Mouse (Mus musculus) E14TG2a.4 (cell line): ENCODE results near the gene Gm3404.
"Not testable (repeated sequence)": the region's sequence is repeated elsewhere in the genome, so short reads cannot be mapped to it uniquely, and the experiment has no call there.

Source experiments
- H3K27me3 ChIP-seq: 2 replicates; pipeline ENCODE4 v1.6.1; 2014; ENCODE audit warnings: low read length, control low read depth; ENCODE audit not compliant: insufficient read depth
- H3K36me3 ChIP-seq: 2 replicates; pipeline ENCODE4 v1.6.1; 2014; ENCODE audit warnings: low read length, control low read depth; ENCODE audit not compliant: insufficient read depth
- H3K4me1 ChIP-seq: replicated peaks from 2 replicates; pipeline ENCODE4 v1.6.1; 2014; ENCODE audit warnings: low read depth, low read length, control low read depth
- H3K4me3 ChIP-seq: replicated peaks from 2 replicates; pipeline ENCODE4 v1.5.1; 2014; ENCODE audit warnings: mild to moderate bottlenecking, low read length
- H3K9me3 ChIP-seq: 2 replicates; pipeline ENCODE4 v1.6.1; 2014; ENCODE audit warnings: low read length, control low read depth
- CTCF ChIP-seq: conservative IDR thresholded peaks from 2 replicates; pipeline ENCODE4 v1.5.1; 2014; ENCODE audit warnings: low read length
- NANOG ChIP-seq: IDR thresholded peaks from 2 replicates; pipeline ENCODE4 v1.6.1; 2014; ENCODE audit warnings: borderline replicate concordance, low read length, mixed read lengths
- POU5F1 ChIP-seq: IDR thresholded peaks from 2 replicates; pipeline ENCODE4 v1.6.1; 2014; ENCODE audit warnings: low read length, borderline replicate concordance

The Gm3404 gene

DNA sequence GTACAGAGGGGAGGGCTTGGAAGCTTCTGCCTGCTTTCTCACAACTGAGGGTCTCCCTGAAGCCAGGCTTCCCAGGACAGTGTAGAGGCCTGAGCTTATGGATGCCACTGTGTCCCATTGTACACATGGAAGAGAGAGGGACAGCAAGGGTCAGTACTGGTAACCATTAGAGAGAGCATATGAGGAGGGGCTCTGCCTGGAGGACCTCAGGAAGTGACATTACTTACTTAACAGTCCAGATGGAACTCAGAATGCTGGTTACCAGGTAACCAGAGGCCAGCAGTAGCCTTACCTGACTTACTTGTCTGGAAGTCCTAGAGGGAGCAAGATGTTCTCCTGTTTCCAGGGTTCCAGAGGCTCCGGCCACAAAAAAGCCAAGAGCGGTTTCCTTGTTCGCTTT, at the start of gene Gm3404:
Gene Gm3404 (plus strand): TSS at position 301 of the 400 bp plus-strand sequence.
- H3K4me1 ChIP-seq, H3K4me3 ChIP-seq, H3K9me3 ChIP-seq, H3K36me3 ChIP-seq, H3K27me3 ChIP-seq: not testable (repeated sequence)

- H3K36me3 ChIP-seq, H3K9me3 ChIP-seq, H3K27me3 ChIP-seq, H3K4me1 ChIP-seq, H3K4me3 ChIP-seq: not testable (repeated sequence)
- peak; percentile 40 for TF ChIP-seq CTCF
Observed at GRCm38 (mm10) chr5:146479564-146479963, 46.0 kb upstream of the Gm3404 start.

DNA sequence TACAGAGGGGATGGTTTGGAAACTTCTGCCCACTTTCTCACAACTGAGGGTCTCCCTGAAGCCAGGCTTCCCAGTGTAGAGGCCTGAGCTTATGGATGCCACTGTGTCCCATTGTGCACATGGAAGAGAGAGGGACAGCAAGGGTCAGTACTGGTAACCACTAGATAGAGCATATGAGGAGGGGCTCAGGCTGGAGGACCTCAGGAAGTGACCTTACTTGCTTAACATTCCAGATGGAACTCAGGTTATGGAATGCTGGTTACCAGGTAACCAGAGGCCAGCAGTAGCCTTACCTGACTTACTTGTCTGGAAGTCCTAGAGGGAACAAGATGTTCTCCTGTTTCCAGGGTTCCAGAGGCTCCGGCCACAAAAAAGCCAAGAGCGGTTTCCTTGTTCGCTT, 43.9 kb upstream of the Gm3404 start, which contains the start of gene Gm6408:
Gene Gm6408 (plus strand): TSS at position 301 of the 400 bp plus-strand sequence.
- H3K36me3 ChIP-seq, H3K27me3 ChIP-seq, H3K4me1 ChIP-seq, H3K4me3 ChIP-seq, H3K9me3 ChIP-seq: not testable (repeated sequence)

DNA sequence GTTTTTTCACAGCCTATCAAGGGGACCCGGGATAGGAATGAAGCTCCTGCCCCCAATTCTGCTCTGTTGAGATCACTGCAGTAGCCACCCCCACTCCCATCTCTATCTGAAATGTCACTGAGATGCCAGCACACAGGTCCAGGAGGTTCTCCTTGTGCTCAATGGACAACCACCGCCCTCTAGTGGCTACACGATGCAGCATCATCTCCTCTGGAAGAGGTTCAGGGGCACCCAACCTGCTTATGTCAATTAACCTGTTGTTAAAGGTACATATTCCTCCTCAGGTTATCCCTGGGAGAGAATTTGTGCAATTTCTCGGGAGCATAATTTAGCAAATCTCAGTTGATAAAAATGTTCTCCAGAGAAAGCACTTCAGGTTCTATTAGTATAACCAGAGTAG, 36.6 kb upstream of the Gm3404 start:
- not testable (repeated sequence) for H3K4me3 ChIP-seq, H3K4me1 ChIP-seq, H3K27me3 ChIP-seq, H3K36me3 ChIP-seq, H3K9me3 ChIP-seq
- peak; percentile 10; the same call in 1 of the 2 replicates for TF ChIP-seq CTCF

- not testable (repeated sequence) for H3K9me3 ChIP-seq, H3K36me3 ChIP-seq, H3K4me1 ChIP-seq, H3K27me3 ChIP-seq, H3K4me3 ChIP-seq
Observed at GRCm38 (mm10) chr5:146491063-146491462, 34.5 kb upstream of the Gm3404 start, which contains the start of gene Gm6370. TSS of gene Gm6370 (plus strand) at chr5:146491363.

- H3K27me3 ChIP-seq, H3K4me1 ChIP-seq: not testable (repeated sequence)
Observed at GRCm38 (mm10) chr5:146502099-146502498, 23.5 kb upstream of the Gm3404 start, which contains the start of gene 4930449I24Rik. TSS of gene 4930449I24Rik (plus strand) at chr5:146502399.

DNA sequence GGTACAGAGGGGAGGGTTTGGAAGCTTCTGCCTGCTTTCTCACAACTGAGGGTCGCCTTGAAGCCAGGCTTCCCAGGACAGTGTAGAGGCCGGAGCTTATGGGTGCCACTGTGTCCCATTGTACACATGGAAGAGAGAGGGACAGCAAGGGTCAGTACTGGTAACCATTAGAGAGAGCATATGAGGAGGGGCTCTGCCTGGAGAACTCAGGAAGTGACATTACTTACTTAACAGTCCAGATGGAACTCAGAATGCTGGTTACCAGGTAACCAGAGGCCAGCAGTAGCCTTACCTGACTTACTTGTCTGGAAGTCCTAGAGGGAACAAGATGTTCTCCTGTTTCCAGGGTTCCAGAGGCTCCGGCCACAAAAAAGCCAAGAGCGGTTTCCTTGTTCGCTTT, 11.8 kb upstream of the Gm3404 start, which contains the start of gene Gm3402:
Gene Gm3402 (plus strand): TSS at position 301 of the 400 bp plus-strand sequence.
- H3K27me3 ChIP-seq, H3K4me3 ChIP-seq, H3K36me3 ChIP-seq, H3K9me3 ChIP-seq, H3K4me1 ChIP-seq: not testable (repeated sequence)

More at GRCm38 (mm10) chr5:146502099-146502498, 23.5 kb upstream of the Gm3404 start, which contains the start of gene 4930449I24Rik:
- not testable (repeated sequence) for H3K36me3 ChIP-seq, H3K4me3 ChIP-seq, H3K9me3 ChIP-seq

- H3K9me3 ChIP-seq, H3K36me3 ChIP-seq, H3K4me1 ChIP-seq, H3K27me3 ChIP-seq, H3K4me3 ChIP-seq: not testable (repeated sequence)
Observed at GRCm38 (mm10) chr5:146537347-146537746, 11.7 kb downstream of the Gm3404 start, which contains the start of gene Gm3409. TSS of gene Gm3409 (plus strand) at chr5:146537647.

- H3K36me3 ChIP-seq, H3K27me3 ChIP-seq, H3K9me3 ChIP-seq, H3K4me1 ChIP-seq, H3K4me3 ChIP-seq: not testable (repeated sequence)
Observed at GRCm38 (mm10) chr5:146555836-146556235, 30.2 kb downstream of the Gm3404 start, which contains the start of gene Gm3415. TSS of gene Gm3415 (plus strand) at chr5:146556136.

DNA sequence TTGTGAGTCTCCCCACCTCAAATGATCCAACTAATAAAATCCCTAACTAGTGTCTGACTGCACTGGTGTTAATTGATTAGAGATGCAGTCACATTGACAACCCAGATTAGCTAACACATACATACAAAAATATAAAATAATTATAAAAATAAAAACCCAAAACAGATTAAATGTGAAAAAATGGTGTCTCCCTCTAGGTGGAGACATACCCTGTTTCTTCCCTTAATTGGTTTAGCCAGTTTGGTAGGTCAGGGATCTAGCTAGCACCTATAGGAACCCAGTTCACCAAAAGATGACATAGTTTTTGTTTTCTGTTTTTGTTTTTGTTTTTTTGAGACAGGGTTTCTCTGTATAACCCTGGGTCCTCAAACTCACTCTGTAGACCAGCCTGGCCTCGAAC, 38.7 kb downstream of the Gm3404 start:
- no peaks in the 10 kb centered on the region for H3K4me1 ChIP-seq
- no peaks in the 10 kb centered on the region for H3K9me3 ChIP-seq
- H3K4me3 ChIP-seq: no peak overlapping the region
- H3K27me3 ChIP-seq: no peaks in the 10 kb centered on the region
- TF ChIP-seq NANOG: no peak
- TF ChIP-seq POU5F1: no peak
- TF ChIP-seq CTCF: no peak
- H3K36me3 ChIP-seq: no peaks in the 10 kb centered on the region

DNA sequence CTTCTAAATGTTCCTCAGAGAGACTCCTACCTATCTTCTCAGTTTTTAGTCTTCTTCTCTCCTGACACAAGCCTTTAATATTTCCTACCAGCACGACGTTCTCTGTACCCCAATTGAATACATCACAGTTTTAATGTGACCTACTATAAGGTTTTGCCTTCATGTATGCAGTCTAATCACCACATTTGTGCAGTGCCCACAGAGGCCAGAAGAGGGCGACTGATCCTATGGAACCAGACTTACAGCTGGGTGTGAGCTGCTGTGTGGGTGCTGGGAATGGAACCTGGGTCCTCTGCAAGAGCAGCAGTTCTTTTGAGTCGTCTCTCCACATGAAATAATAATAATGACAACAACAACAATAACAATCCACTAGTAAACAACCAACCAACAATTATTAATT, 41.5 kb downstream of the Gm3404 start:
- H3K4me1 ChIP-seq: no peaks in the 10 kb centered on the region
- H3K27me3 ChIP-seq: no peaks in the 10 kb centered on the region
- no peaks in the 10 kb centered on the region for H3K9me3 ChIP-seq
- no peaks in the 10 kb centered on the region for H3K36me3 ChIP-seq
- no peak overlapping the region for H3K4me3 ChIP-seq
- TF ChIP-seq CTCF: peak; percentile 70
- TF ChIP-seq POU5F1: no peak

- not testable (repeated sequence) for H3K4me1 ChIP-seq, H3K4me3 ChIP-seq, H3K36me3 ChIP-seq, H3K27me3 ChIP-seq, H3K9me3 ChIP-seq
Observed at GRCm38 (mm10) chr5:146570179-146570578, 44.6 kb downstream of the Gm3404 start.

GRCm38 (mm10) chr5:146571830-146572734, 46.5 kb downstream of the Gm3404 start:
- not testable (repeated sequence) for H3K27me3 ChIP-seq, H3K4me3 ChIP-seq, H3K36me3 ChIP-seq, H3K4me1 ChIP-seq, H3K9me3 ChIP-seq

DNA sequence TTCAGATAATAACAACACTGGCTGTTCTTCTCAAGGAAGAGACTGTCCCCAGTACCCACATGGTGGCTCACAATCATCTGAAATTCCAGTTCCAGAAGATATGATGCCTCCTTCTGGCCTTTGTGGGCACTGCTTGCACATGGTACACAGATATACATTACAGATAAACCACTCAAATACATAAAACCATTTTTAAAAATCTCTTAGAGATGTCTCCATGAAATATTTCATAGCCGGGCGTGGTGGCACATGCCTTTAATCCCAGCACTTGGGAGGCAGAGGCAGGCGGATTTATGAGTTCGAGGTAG, 47.1 kb downstream of the Gm3404 start:
- H3K36me3 ChIP-seq, H3K4me3 ChIP-seq: not testable (repeated sequence)

More for the DNA sequence above, 47.1 kb downstream of the Gm3404 start:
- not testable (repeated sequence) for H3K4me1 ChIP-seq, H3K9me3 ChIP-seq, H3K27me3 ChIP-seq
